Mouse (Mus musculus): ENCODE data around the gene S100a5.

- no peak for TF ChIP-seq CTCF (IDR thresholded peaks at IDR 0.05; ENCODE audit: low read depth, low read length)
- TF ChIP-seq POLR2A (IDR thresholded peaks at IDR 0.05; ENCODE audit: borderline replicate concordance, low read depth, low read length) = no peak
Measured at GRCm38 (mm10) chr3:90625496-90625895, 17.2 kb downstream of the S100a5 start.
